2 mouse cellular contexts compared by ENCODE assay signal in genomic region chr17:8326877-8327276, GRCm38 (mm10). TPM values are rescaled to one million over a fixed set of nuclear protein-coding genes. Genes with fewer than 3 reads are reported as not detected.
"Had no signal": no experiment of that assay in that cellular context is flagged by ENCODE, and none has a peak within 500 bp of the region (broad histone marks: within the 10 kb centered on the region; RNA-seq: fewer than 3 reads in every experiment).

No protein-coding gene starts in this region.

RNA-seq across cellular contexts. Expression of gene Prr18, which starts 10.4 kb away (rescaled TPM):
- polyA plus RNA-seq: heart, embryonic 14.5 days; heart, postnatal 0 days had no signal
